Mouse (Mus musculus): ENCODE measurements around the gene Efna4. TPM values are rescaled to one million over a fixed set of nuclear protein-coding genes. Genes with fewer than 3 reads are reported as not detected.

Efna4 gene
- polyA plus RNA-seq, 1 experiment from 2014 or later, result 20.5 TPM

- DNase-seq (ENCODE audit: low spot score) (no peak), ATAC-seq (ENCODE audit: insufficient read depth, low FRiP score, low TSS enrichment) (no peak)
- H3K36me3 ChIP-seq (ENCODE audit: control insufficient read depth, insufficient read depth, low read length), result peaks cover 2% of the 10 kb centered on the region; the same call in 1 of the 2 replicates
- H3K9me3 ChIP-seq (ENCODE audit: control insufficient read depth, low read length), result no peaks in the 10 kb centered on the region
- no peaks in the 10 kb centered on the region for H3K27me3 ChIP-seq (ENCODE audit: control insufficient read depth, insufficient read depth, low read length)
- no peak overlapping the region for H3K4me2 ChIP-seq (ENCODE audit: low read depth)
- H3K27ac ChIP-seq (ENCODE audit: low read depth, low read length), result no peak overlapping the region
- peaks cover 16% of the 10 kb centered on the region for H3K4me1 ChIP-seq (ENCODE audit: control insufficient read depth, insufficient read depth, low read length)
- H3K9ac ChIP-seq (ENCODE audit: low read length), result no peak overlapping the region; the same call in 1 of the 2 replicates
- 94% methylated on average over 4 of the region's 4 CpGs for WGBS
- no peak overlapping the region for H3K4me3 ChIP-seq (ENCODE audit: low read depth, low read length)
Measured at GRCm38 (mm10) chr3:89341794-89342193, 4.0 kb upstream of the Efna4 start.

GRCm38 (mm10) chr3:89340465-89340864 lies 2.6 kb upstream of the Efna4 start:
- DNase-seq (ENCODE audit: low spot score) (peak; percentile 88), ATAC-seq (ENCODE audit: insufficient read depth, low FRiP score, low TSS enrichment) (peak; percentile 48)
- 3% methylated on average over 11 of the region's 11 CpGs for WGBS
- Histone ChIP-seq H3K27me3 (ENCODE audit: control insufficient read depth, insufficient read depth, low read length) (no peaks in the 10 kb centered on the region), H3K4me2 (ENCODE audit: low read depth) (peak overlapping the region; percentile 45), H3K27ac (ENCODE audit: low read depth, low read length) (no peak overlapping the region), H3K9me3 (ENCODE audit: control insufficient read depth, low read length) (no peaks in the 10 kb centered on the region), H3K4me3 (ENCODE audit: low read depth, low read length) (peak overlapping the region; percentile 16), H3K9ac (ENCODE audit: low read length) (0 out of 2 replicates have a peak overlapping the region, but pooled peaks have one; percentile 11), H3K36me3 (ENCODE audit: control insufficient read depth, insufficient read depth, low read length) (peaks cover 2% of the 10 kb centered on the region; the same call in 1 of the 2 replicates), H3K4me1 (ENCODE audit: control insufficient read depth, insufficient read depth, low read length) (peaks cover 28% of the 10 kb centered on the region)

GRCm38 (mm10) chr3:89339416-89339815 lies 1.6 kb upstream of the Efna4 start:
- Histone ChIP-seq H3K9me3 (ENCODE audit: control insufficient read depth, low read length) (no peaks in the 10 kb centered on the region), H3K4me3 (ENCODE audit: low read depth, low read length) (no peak overlapping the region), H3K36me3 (ENCODE audit: control insufficient read depth, insufficient read depth, low read length) (peaks cover 5% of the 10 kb centered on the region; the same call in 1 of the 2 replicates), H3K27ac (ENCODE audit: low read depth, low read length) (no peak overlapping the region), H3K9ac (ENCODE audit: low read length) (no peak overlapping the region), H3K4me2 (ENCODE audit: low read depth) (peak overlapping the region; percentile 59; the same call in 1 of the 2 replicates), H3K4me1 (ENCODE audit: control insufficient read depth, insufficient read depth, low read length) (peaks cover 28% of the 10 kb centered on the region), H3K27me3 (ENCODE audit: control insufficient read depth, insufficient read depth, low read length) (no peaks in the 10 kb centered on the region)
- 25% methylated on average over 8 of the region's 8 CpGs for WGBS
- peak; percentile 84 for DNase-seq (ENCODE audit: low spot score)
- ATAC-seq (ENCODE audit: insufficient read depth, low FRiP score, low TSS enrichment), result no peak

DNA sequence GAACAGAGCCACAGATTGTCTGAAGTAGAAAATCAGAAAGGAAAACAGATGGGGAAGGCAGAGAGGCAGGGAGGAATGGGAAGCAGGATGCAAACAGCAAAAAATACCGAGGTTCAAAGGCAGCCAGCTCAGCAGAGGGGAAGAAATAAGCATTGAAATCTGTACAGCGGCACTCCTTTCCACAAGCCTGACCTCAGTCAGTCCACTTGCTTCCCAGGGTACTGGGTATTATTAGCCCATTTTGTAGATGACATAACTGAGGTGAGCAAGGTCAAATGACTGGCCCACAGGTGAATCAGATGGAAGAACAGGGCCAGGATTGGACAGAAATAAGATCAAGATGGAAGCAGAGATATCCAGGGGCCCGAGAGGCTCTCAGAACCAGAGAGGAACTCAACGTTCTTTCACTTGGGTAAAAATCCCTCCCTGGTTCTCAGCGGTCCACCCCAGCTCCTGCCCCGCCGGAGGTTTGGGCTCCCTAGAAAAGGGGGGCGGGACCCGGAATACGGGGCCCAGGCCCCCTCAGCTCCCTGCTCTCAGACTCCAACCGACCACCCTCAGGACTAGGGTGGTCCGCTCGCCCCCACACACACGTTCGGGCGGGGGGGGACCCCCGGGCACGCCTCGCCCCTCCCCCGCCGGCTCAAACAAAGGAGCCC lies 637 bp downstream of the Efna4 start:
- no peaks in the 10 kb centered on the region for H3K9me3 ChIP-seq (ENCODE audit: control insufficient read depth, low read length)
- peak overlapping the region; percentile 88 for H3K4me3 ChIP-seq (ENCODE audit: low read depth, low read length)
- H3K27me3 ChIP-seq (ENCODE audit: control insufficient read depth, insufficient read depth, low read length), result no peaks in the 10 kb centered on the region
- peak overlapping the region; percentile 93 for H3K9ac ChIP-seq (ENCODE audit: low read length)
- DNase-seq (ENCODE audit: low spot score) (no peak), ATAC-seq (ENCODE audit: insufficient read depth, low FRiP score, low TSS enrichment) (peak; percentile 42)
- H3K27ac ChIP-seq (ENCODE audit: low read depth, low read length), result peak overlapping the region; percentile 87
- WGBS, result under 1% methylated on average over 18 of the region's 21 CpGs
- H3K36me3 ChIP-seq (ENCODE audit: control insufficient read depth, insufficient read depth, low read length), result peaks cover 3% of the 10 kb centered on the region; the same call in 1 of the 2 replicates
- peak overlapping the region; percentile 59 for H3K4me2 ChIP-seq (ENCODE audit: low read depth)
- H3K4me1 ChIP-seq (ENCODE audit: control insufficient read depth, insufficient read depth, low read length), result peaks cover 39% of the 10 kb centered on the region

DNA sequence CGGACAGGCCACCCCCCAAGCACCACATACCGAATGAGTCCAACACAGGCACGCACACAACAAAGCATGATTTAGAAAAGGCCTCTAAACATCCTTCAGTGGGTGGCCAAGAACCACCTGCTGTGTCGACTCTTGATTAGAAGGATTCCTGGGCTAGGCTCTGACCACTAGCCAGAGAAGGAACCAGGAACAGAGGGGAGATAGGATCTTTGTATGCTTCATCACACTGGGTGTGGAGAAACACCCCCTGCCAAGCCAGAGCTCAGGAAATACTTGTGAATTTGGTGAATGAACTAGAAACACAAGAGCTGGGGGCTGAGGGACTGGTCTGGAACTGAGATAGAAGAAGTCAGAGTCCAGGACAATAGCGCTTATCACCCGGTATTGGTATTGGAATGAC lies 1.3 kb downstream of the Efna4 start:
- Histone ChIP-seq H3K9ac (ENCODE audit: low read length) (peak overlapping the region; percentile 93), H3K4me2 (ENCODE audit: low read depth) (peak overlapping the region; percentile 59), H3K4me1 (ENCODE audit: control insufficient read depth, insufficient read depth, low read length) (peaks cover 40% of the 10 kb centered on the region), H3K4me3 (ENCODE audit: low read depth, low read length) (peak overlapping the region; percentile 88), H3K9me3 (ENCODE audit: control insufficient read depth, low read length) (no peaks in the 10 kb centered on the region), H3K27ac (ENCODE audit: low read depth, low read length) (no peak overlapping the region), H3K36me3 (ENCODE audit: control insufficient read depth, insufficient read depth, low read length) (peaks cover 3% of the 10 kb centered on the region; the same call in 1 of the 2 replicates), H3K27me3 (ENCODE audit: control insufficient read depth, insufficient read depth, low read length) (no peaks in the 10 kb centered on the region)
- no peak for ATAC-seq (ENCODE audit: insufficient read depth, low FRiP score, low TSS enrichment)
- DNase-seq (ENCODE audit: low spot score), result no peak
- 7% methylated on average over 6 of the region's 6 CpGs for WGBS

DNA sequence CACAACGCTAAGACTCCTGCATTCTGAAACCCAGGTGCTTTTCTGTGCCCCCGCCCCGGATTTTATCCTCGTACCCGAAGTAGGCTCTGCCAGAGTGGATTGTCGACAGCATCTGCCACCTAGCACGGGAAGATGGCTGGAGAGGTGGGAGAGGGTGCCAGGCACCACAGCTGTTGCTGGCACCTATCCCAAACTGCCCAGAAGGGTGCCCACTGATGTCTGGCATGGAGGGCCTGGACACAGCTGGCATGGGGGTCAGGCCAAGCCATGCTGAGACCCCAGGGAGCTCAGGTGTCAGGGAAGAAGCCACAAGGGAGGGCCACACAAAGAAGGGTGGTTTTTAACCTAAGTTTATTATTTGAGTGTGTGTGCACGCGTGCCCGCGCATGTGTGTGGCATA lies 4.8 kb downstream of the Efna4 start:
- no peak overlapping the region for H3K9ac ChIP-seq (ENCODE audit: low read length)
- H3K9me3 ChIP-seq (ENCODE audit: control insufficient read depth, low read length), result no peaks in the 10 kb centered on the region
- H3K27me3 ChIP-seq (ENCODE audit: control insufficient read depth, insufficient read depth, low read length), result no peaks in the 10 kb centered on the region
- no peak overlapping the region for H3K4me2 ChIP-seq (ENCODE audit: low read depth)
- H3K4me3 ChIP-seq (ENCODE audit: low read depth, low read length), result no peak overlapping the region
- peaks cover 3% of the 10 kb centered on the region; the same call in 1 of the 2 replicates for H3K36me3 ChIP-seq (ENCODE audit: control insufficient read depth, insufficient read depth, low read length)
- 47% methylated on average over 11 of the region's 11 CpGs for WGBS
- no peak overlapping the region; the same call in 1 of the 2 replicates for H3K27ac ChIP-seq (ENCODE audit: low read depth, low read length)
- peaks cover 34% of the 10 kb centered on the region for H3K4me1 ChIP-seq (ENCODE audit: control insufficient read depth, insufficient read depth, low read length)
- ATAC-seq (ENCODE audit: insufficient read depth, low FRiP score, low TSS enrichment) (no peak), DNase-seq (ENCODE audit: low spot score) (no peak)

- no peak overlapping the region for H3K9ac ChIP-seq (ENCODE audit: low read length)
- no peaks in the 10 kb centered on the region for H3K27me3 ChIP-seq (ENCODE audit: control insufficient read depth, insufficient read depth, low read length)
- no peak for DNase-seq (ENCODE audit: low spot score)
Measured at GRCm38 (mm10) chr3:89332476-89332875, 5.4 kb downstream of the Efna4 start.

DNA sequence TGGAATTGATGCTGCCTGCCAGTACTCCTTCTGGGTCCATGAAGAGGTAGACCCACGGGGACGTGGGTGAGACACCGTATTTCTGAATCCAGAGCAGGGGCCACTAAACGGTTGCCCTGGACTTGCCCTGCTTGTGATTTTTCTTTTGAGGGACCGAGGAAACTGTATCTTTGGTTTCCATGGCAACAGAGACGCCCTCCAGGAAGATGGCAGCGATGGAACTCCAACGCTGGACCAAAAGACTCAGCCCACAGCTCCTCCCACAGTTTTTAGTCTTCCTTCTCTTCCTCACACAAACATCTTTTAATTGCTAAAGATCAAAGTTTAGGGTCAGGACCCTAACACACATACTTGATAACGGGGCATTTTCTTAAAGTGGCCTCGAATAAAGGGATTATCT lies 5.8 kb downstream of the Efna4 start:
- Histone ChIP-seq H3K9me3 (ENCODE audit: control insufficient read depth, low read length) (no peaks in the 10 kb centered on the region), H3K36me3 (ENCODE audit: control insufficient read depth, insufficient read depth, low read length) (peaks cover 3% of the 10 kb centered on the region; the same call in 1 of the 2 replicates), H3K4me2 (ENCODE audit: low read depth) (no peak overlapping the region), H3K4me1 (ENCODE audit: control insufficient read depth, insufficient read depth, low read length) (peaks cover 38% of the 10 kb centered on the region), H3K9ac (ENCODE audit: low read length) (no peak overlapping the region), H3K4me3 (ENCODE audit: low read depth, low read length) (no peak overlapping the region), H3K27me3 (ENCODE audit: control insufficient read depth, insufficient read depth, low read length) (no peaks in the 10 kb centered on the region), H3K27ac (ENCODE audit: low read depth, low read length) (no peak overlapping the region)
- ATAC-seq (ENCODE audit: insufficient read depth, low FRiP score, low TSS enrichment) (no peak), DNase-seq (ENCODE audit: low spot score) (no peak)
- WGBS, result 45% methylated on average over 10 of the region's 10 CpGs

More at GRCm38 (mm10) chr3:89332476-89332875, 5.4 kb downstream of the Efna4 start:
- ATAC-seq (ENCODE audit: insufficient read depth, low FRiP score, low TSS enrichment), result no peak
- Histone ChIP-seq H3K4me3 (ENCODE audit: low read depth, low read length) (no peak overlapping the region), H3K27ac (ENCODE audit: low read depth, low read length) (no peak overlapping the region), H3K36me3 (ENCODE audit: control insufficient read depth, insufficient read depth, low read length) (peaks cover 3% of the 10 kb centered on the region; the same call in 1 of the 2 replicates), H3K4me1 (ENCODE audit: control insufficient read depth, insufficient read depth, low read length) (peaks cover 36% of the 10 kb centered on the region), H3K4me2 (ENCODE audit: low read depth) (no peak overlapping the region), H3K9me3 (ENCODE audit: control insufficient read depth, low read length) (no peaks in the 10 kb centered on the region)
- WGBS, result 42% methylated on average over 12 of the region's 12 CpGs

DNA sequence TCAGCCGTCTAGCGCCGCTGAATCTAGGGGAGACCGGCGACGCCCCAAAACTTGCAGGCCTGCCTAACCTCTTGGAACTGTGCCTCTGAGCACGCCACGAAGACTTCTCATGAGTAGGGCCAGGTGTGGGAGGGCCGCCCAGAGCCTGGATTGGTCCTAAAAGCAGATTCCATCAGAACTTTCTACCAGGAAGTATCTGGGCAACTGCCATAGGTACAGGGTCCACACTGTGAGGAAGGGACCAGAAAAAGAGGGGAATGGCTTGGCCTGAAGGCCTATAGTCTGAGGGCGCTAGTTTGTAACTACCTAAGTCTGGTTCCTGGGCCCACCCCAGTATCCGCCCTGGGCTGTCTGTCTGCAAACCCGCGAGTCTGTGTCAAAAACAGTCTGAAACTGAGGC lies 6.3 kb downstream of the Efna4 start:
- H3K9me3 ChIP-seq (ENCODE audit: control insufficient read depth, low read length), result no peaks in the 10 kb centered on the region
- ATAC-seq (ENCODE audit: insufficient read depth, low FRiP score, low TSS enrichment), result no peak
- 71% methylated on average over 13 of the region's 13 CpGs for WGBS
- peaks cover 3% of the 10 kb centered on the region; the same call in 1 of the 2 replicates for H3K36me3 ChIP-seq (ENCODE audit: control insufficient read depth, insufficient read depth, low read length)
- H3K4me1 ChIP-seq (ENCODE audit: control insufficient read depth, insufficient read depth, low read length), result peaks cover 34% of the 10 kb centered on the region
- H3K27ac ChIP-seq (ENCODE audit: low read depth, low read length), result no peak overlapping the region
- no peaks in the 10 kb centered on the region for H3K27me3 ChIP-seq (ENCODE audit: control insufficient read depth, insufficient read depth, low read length)
- H3K4me3 ChIP-seq (ENCODE audit: low read depth, low read length), result no peak overlapping the region
- H3K9ac ChIP-seq (ENCODE audit: low read length), result no peak overlapping the region
- H3K4me2 ChIP-seq (ENCODE audit: low read depth), result no peak overlapping the region
- DNase-seq (ENCODE audit: low spot score), result no peak

Measured in neural tube, embryonic 11.5 days (tissue).